Mouse (Mus musculus): ENCODE data around the gene Epha3. TPM values are rescaled to one million over a fixed set of nuclear protein-coding genes. Genes with fewer than 3 reads are reported as not detected.
A peak's percentile ranks its signal among the peaks of the same experiment; 100 is the strongest.

Epha3 gene
- 19.2 and 22.0 TPM in 2 replicates for polyA plus RNA-seq (2015; fragmentation: Nextera tagmentation; extraction: Ambion mirVana)

GRCm38 (mm10) chr16:63863913-63864330 lies at the start of gene Epha3:
Gene Epha3 (minus strand): TSS chr16:63864175.
- H3K9me3 ChIP-seq (ENCODE audit: control insufficient read depth, low read length): no peaks in the 10 kb centered on the region
- peaks cover 5% of the 10 kb centered on the region; the same call in 1 of the 2 replicates for H3K4me1 ChIP-seq (ENCODE audit: control insufficient read depth, insufficient read depth, low read depth, low read length)
- no peaks in the 10 kb centered on the region for H3K27me3 ChIP-seq (replicated peaks; ENCODE audit: control insufficient read depth, insufficient read depth, low read length)
- H3K27ac ChIP-seq (ENCODE audit: low read depth, low read length): peak within 1 kb of the TSS; percentile 72
- ATAC-seq: peak; percentile 94
- H3K4me3 ChIP-seq (ENCODE audit: low read length): peak within 1 kb of the TSS; percentile 80
- no peaks in the 10 kb centered on the region for H3K36me3 ChIP-seq (ENCODE audit: control insufficient read depth, insufficient read depth, low read length)
- peak within 1 kb of the TSS; percentile 65 for H3K4me2 ChIP-seq (ENCODE audit: low read length)
- peak within 1 kb of the TSS; percentile 77 for H3K9ac ChIP-seq (ENCODE audit: low read depth, low read length)
- under 1% methylated on average over 28 of the region's 28 CpGs for WGBS

GRCm38 (mm10) chr16:63903425-63903824 lies 39.5 kb upstream of the Epha3 start:
- Histone ChIP-seq H3K9me3 (ENCODE audit: control insufficient read depth, low read length) (no peaks in the 10 kb centered on the region), H3K36me3 (ENCODE audit: control insufficient read depth, insufficient read depth, low read length) (no peaks in the 10 kb centered on the region), H3K9ac (ENCODE audit: low read depth, low read length) (peak overlapping the region; percentile 0; the same call in 1 of the 2 replicates), H3K4me1 (ENCODE audit: control insufficient read depth, insufficient read depth, low read depth, low read length) (no peaks in the 10 kb centered on the region), H3K4me3 (ENCODE audit: low read length) (peak overlapping the region; percentile 16), H3K4me2 (ENCODE audit: low read length) (peak overlapping the region; percentile 31), H3K27ac (ENCODE audit: low read depth, low read length) (no peak overlapping the region), H3K27me3 (replicated peaks; ENCODE audit: control insufficient read depth, insufficient read depth, low read length) (no peaks in the 10 kb centered on the region)
- no peak for ATAC-seq
- WGBS: 39% methylated on average over 13 of the region's 13 CpGs

- 92% methylated on average over 1 of the region's 1 CpGs for WGBS
- Histone ChIP-seq H3K36me3 (ENCODE audit: control insufficient read depth, insufficient read depth, low read length) (no peaks in the 10 kb centered on the region), H3K4me3 (ENCODE audit: low read length) (no peak overlapping the region), H3K27ac (ENCODE audit: low read depth, low read length) (no peak overlapping the region), H3K9ac (ENCODE audit: low read depth, low read length) (no peak overlapping the region), H3K27me3 (replicated peaks; ENCODE audit: control insufficient read depth, insufficient read depth, low read length) (no peaks in the 10 kb centered on the region), H3K4me1 (ENCODE audit: control insufficient read depth, insufficient read depth, low read depth, low read length) (no peaks in the 10 kb centered on the region), H3K4me2 (ENCODE audit: low read length) (no peak overlapping the region), H3K9me3 (ENCODE audit: control insufficient read depth, low read length) (no peaks in the 10 kb centered on the region)
- ATAC-seq: no peak
Measured at GRCm38 (mm10) chr16:63881190-63881589, 17.2 kb upstream of the Epha3 start.

GRCm38 (mm10) chr16:63872313-63872712 lies 8.3 kb upstream of the Epha3 start:
- H3K4me3 ChIP-seq (ENCODE audit: low read length): no peak overlapping the region
- H3K4me1 ChIP-seq (ENCODE audit: control insufficient read depth, insufficient read depth, low read depth, low read length): no peaks in the 10 kb centered on the region
- no peaks in the 10 kb centered on the region for H3K36me3 ChIP-seq (ENCODE audit: control insufficient read depth, insufficient read depth, low read length)
- H3K27me3 ChIP-seq (replicated peaks; ENCODE audit: control insufficient read depth, insufficient read depth, low read length): no peaks in the 10 kb centered on the region
- H3K9me3 ChIP-seq (ENCODE audit: control insufficient read depth, low read length): no peaks in the 10 kb centered on the region
- no peak overlapping the region for H3K27ac ChIP-seq (ENCODE audit: low read depth, low read length)
- no peak overlapping the region for H3K4me2 ChIP-seq (ENCODE audit: low read length)
- WGBS: 12% methylated on average over 7 of the region's 7 CpGs
- no peak overlapping the region for H3K9ac ChIP-seq (ENCODE audit: low read depth, low read length)
- ATAC-seq: no peak

- no peaks in the 10 kb centered on the region for H3K9me3 ChIP-seq (ENCODE audit: control insufficient read depth, low read length)
- no peaks in the 10 kb centered on the region for H3K27me3 ChIP-seq (replicated peaks; ENCODE audit: control insufficient read depth, insufficient read depth, low read length)
- H3K9ac ChIP-seq (ENCODE audit: low read depth, low read length): peak overlapping the region; percentile 77
- WGBS: 37% methylated on average over 7 of the region's 7 CpGs
- no peaks in the 10 kb centered on the region for H3K36me3 ChIP-seq (ENCODE audit: control insufficient read depth, insufficient read depth, low read length)
- peaks cover 5% of the 10 kb centered on the region; the same call in 1 of the 2 replicates for H3K4me1 ChIP-seq (ENCODE audit: control insufficient read depth, insufficient read depth, low read depth, low read length)
- H3K27ac ChIP-seq (ENCODE audit: low read depth, low read length): peak overlapping the region; percentile 72
- peak overlapping the region; percentile 65 for H3K4me2 ChIP-seq (ENCODE audit: low read length)
- H3K4me3 ChIP-seq (ENCODE audit: low read length): peak overlapping the region; percentile 80
- peak; percentile 22 for ATAC-seq
Measured at GRCm38 (mm10) chr16:63864463-63864976, 545 bp upstream of the Epha3 start.

GRCm38 (mm10) chr16:63863181-63863580 lies 794 bp downstream of the Epha3 start:
- Histone ChIP-seq H3K36me3 (ENCODE audit: control insufficient read depth, insufficient read depth, low read length) (no peaks in the 10 kb centered on the region), H3K4me3 (ENCODE audit: low read length) (peak overlapping the region; percentile 80), H3K27me3 (replicated peaks; ENCODE audit: control insufficient read depth, insufficient read depth, low read length) (no peaks in the 10 kb centered on the region), H3K9me3 (ENCODE audit: control insufficient read depth, low read length) (no peaks in the 10 kb centered on the region), H3K27ac (ENCODE audit: low read depth, low read length) (peak overlapping the region; percentile 56; the same call in 1 of the 2 replicates), H3K9ac (ENCODE audit: low read depth, low read length) (peak overlapping the region; percentile 63), H3K4me2 (ENCODE audit: low read length) (peak overlapping the region; percentile 65), H3K4me1 (ENCODE audit: control insufficient read depth, insufficient read depth, low read depth, low read length) (peaks cover 5% of the 10 kb centered on the region; the same call in 1 of the 2 replicates)
- ATAC-seq: peak; percentile 68
- WGBS: 1% methylated on average over 12 of the region's 12 CpGs

GRCm38 (mm10) chr16:63857561-63857960 lies 6.4 kb downstream of the Epha3 start:
- Histone ChIP-seq H3K4me1 (ENCODE audit: control insufficient read depth, insufficient read depth, low read depth, low read length) (peaks cover under 1% of the 10 kb centered on the region; the same call in 1 of the 2 replicates), H3K27ac (ENCODE audit: low read depth, low read length) (peak overlapping the region; percentile 92), H3K27me3 (replicated peaks; ENCODE audit: control insufficient read depth, insufficient read depth, low read length) (no peaks in the 10 kb centered on the region), H3K9me3 (ENCODE audit: control insufficient read depth, low read length) (no peaks in the 10 kb centered on the region), H3K4me3 (ENCODE audit: low read length) (peak overlapping the region; percentile 78), H3K9ac (ENCODE audit: low read depth, low read length) (peak overlapping the region; percentile 86), H3K36me3 (ENCODE audit: control insufficient read depth, insufficient read depth, low read length) (no peaks in the 10 kb centered on the region), H3K4me2 (ENCODE audit: low read length) (peak overlapping the region; percentile 70)
- WGBS: 0% methylated on average over 11 of the region's 11 CpGs
- no peak for ATAC-seq

GRCm38 (mm10) chr16:63856658-63857552 lies 7.1 kb downstream of the Epha3 start:
- peak overlapping the region; percentile 86 for H3K9ac ChIP-seq (ENCODE audit: low read depth, low read length)
- H3K9me3 ChIP-seq (ENCODE audit: control insufficient read depth, low read length): no peaks in the 10 kb centered on the region
- H3K27ac ChIP-seq (ENCODE audit: low read depth, low read length): peak overlapping the region; percentile 92
- peak overlapping the region; percentile 70 for H3K4me2 ChIP-seq (ENCODE audit: low read length)
- peak overlapping the region; percentile 78 for H3K4me3 ChIP-seq (ENCODE audit: low read length)
- WGBS: 3% methylated on average over 31 of the region's 33 CpGs
- no peaks in the 10 kb centered on the region for H3K36me3 ChIP-seq (ENCODE audit: control insufficient read depth, insufficient read depth, low read length)
- no peaks in the 10 kb centered on the region for H3K4me1 ChIP-seq (ENCODE audit: control insufficient read depth, insufficient read depth, low read depth, low read length)
- H3K27me3 ChIP-seq (replicated peaks; ENCODE audit: control insufficient read depth, insufficient read depth, low read length): no peaks in the 10 kb centered on the region
- ATAC-seq: peak; percentile 98

- H3K4me1 ChIP-seq (ENCODE audit: control insufficient read depth, insufficient read depth, low read depth, low read length): no peaks in the 10 kb centered on the region
- no peaks in the 10 kb centered on the region for H3K36me3 ChIP-seq (ENCODE audit: control insufficient read depth, insufficient read depth, low read length)
- no peak overlapping the region for H3K9ac ChIP-seq (ENCODE audit: low read depth, low read length)
- no peaks in the 10 kb centered on the region for H3K27me3 ChIP-seq (replicated peaks; ENCODE audit: control insufficient read depth, insufficient read depth, low read length)
- H3K27ac ChIP-seq (ENCODE audit: low read depth, low read length): no peak overlapping the region
- no peak overlapping the region for H3K4me2 ChIP-seq (ENCODE audit: low read length)
- no peaks in the 10 kb centered on the region for H3K9me3 ChIP-seq (ENCODE audit: control insufficient read depth, low read length)
- no peak for ATAC-seq
- no peak overlapping the region for H3K4me3 ChIP-seq (ENCODE audit: low read length)
- WGBS: 86% methylated on average over 3 of the region's 3 CpGs
Measured at GRCm38 (mm10) chr16:63850297-63850696, 13.7 kb downstream of the Epha3 start.
